Mouse (Mus musculus): ENCODE data around the gene Atp6v0e. TPM values are rescaled to one million over a fixed set of nuclear protein-coding genes. Genes with fewer than 3 reads are reported as not detected.

The Atp6v0e gene
- polyA plus RNA-seq, 1 experiment from 2014 or later: 192 TPM

- Histone ChIP-seq H3K27ac (ENCODE audit: low read depth, low read length) (no peak overlapping the region), H3K4me1 (ENCODE audit: control insufficient read depth, insufficient read depth, low read length) (no peaks in the 10 kb centered on the region), H3K36me3 (ENCODE audit: control insufficient read depth, insufficient read depth, low read length) (no peaks in the 10 kb centered on the region), H3K9ac (ENCODE audit: low read depth, low read length) (no peak overlapping the region), H3K4me3 (ENCODE audit: low read length) (no peak overlapping the region), H3K4me2 (replicated peaks; ENCODE audit: low read depth, low read length) (no peak overlapping the region), H3K27me3 (ENCODE audit: control insufficient read depth, insufficient read depth, low read length) (no peaks in the 10 kb centered on the region), H3K9me3 (ENCODE audit: control insufficient read depth, low read length) (no peaks in the 10 kb centered on the region)
- ATAC-seq (ENCODE audit: low FRiP score, low TSS enrichment): no peak
- WGBS: 54% methylated on average over 4 of the region's 4 CpGs
Measured at GRCm38 (mm10) chr17:26742581-26742980, 79.5 kb downstream of the Atp6v0e start.

- H3K9me3 ChIP-seq (ENCODE audit: control insufficient read depth, low read length): no peaks in the 10 kb centered on the region
- H3K27ac ChIP-seq (ENCODE audit: low read depth, low read length): no peak overlapping the region
- H3K4me1 ChIP-seq (ENCODE audit: control insufficient read depth, insufficient read depth, low read length): no peaks in the 10 kb centered on the region
- H3K9ac ChIP-seq (ENCODE audit: low read depth, low read length): no peak overlapping the region
- H3K4me2 ChIP-seq (replicated peaks; ENCODE audit: low read depth, low read length): no peak overlapping the region
- no peaks in the 10 kb centered on the region for H3K27me3 ChIP-seq (ENCODE audit: control insufficient read depth, insufficient read depth, low read length)
- no peak overlapping the region for H3K4me3 ChIP-seq (ENCODE audit: low read length)
- 78% methylated on average over 1 of the region's 1 CpGs for whole genome bisulfite sequencing
- no peak for ATAC-seq (ENCODE audit: low FRiP score, low TSS enrichment)
- no peaks in the 10 kb centered on the region for H3K36me3 ChIP-seq (ENCODE audit: control insufficient read depth, insufficient read depth, low read length)
Measured at GRCm38 (mm10) chr17:26743294-26743693, 80.3 kb downstream of the Atp6v0e start.

Other genes with a start within 250 kb of the Atp6v0e start
- gene Neurl1b, start 248.4 kb upstream of the Atp6v0e start, polyA plus RNA-seq (2014; fragmentation: Nextera tagmentation; extraction: Ambion mirVana): 1.6 and 2.9 TPM in 2 replicates
- 141 and 150 TPM in 2 replicates for gene Ergic1, start 101.7 kb upstream of the Atp6v0e start, polyA plus RNA-seq (2014; fragmentation: Nextera tagmentation; extraction: Ambion mirVana)
- gene Dusp1, start 101.1 kb upstream of the Atp6v0e start, polyA plus RNA-seq (2014; fragmentation: Nextera tagmentation; extraction: Ambion mirVana): 19.3 and 19.8 TPM in 2 replicates
- 4.9 and 10.5 TPM in 2 replicates for gene Crebrf, start 52.4 kb downstream of the Atp6v0e start, polyA plus RNA-seq (2014; fragmentation: Nextera tagmentation; extraction: Ambion mirVana)
- 50.4 and 55.3 TPM in 2 replicates for gene Bnip1, start 117.8 kb downstream of the Atp6v0e start, polyA plus RNA-seq (2014; fragmentation: Nextera tagmentation; extraction: Ambion mirVana)
- gene Nkx2-5, start 181.8 kb downstream of the Atp6v0e start, polyA plus RNA-seq (2014; fragmentation: Nextera tagmentation; extraction: Ambion mirVana): not detected in 2 replicates

Data from kidney, embryonic 14.5 days (tissue).